Mouse (Mus musculus) ES-Bruce4 (cell line): ENCODE results near the gene Cfap58.

ENCODE experiments used
- CTCF ChIP-seq: IDR thresholded peaks from one replicate; pipeline ENCODE4 v1.8.1; 2011; ENCODE audit warnings: low read depth, low read length
- EP300 ChIP-seq: IDR thresholded peaks from 2 replicates; pipeline ENCODE4 v1.6.1; 2011; ENCODE audit warnings: low read depth, low read length; ENCODE audit not compliant: insufficient read depth
- POLR2A ChIP-seq: IDR thresholded peaks from one replicate; pipeline ENCODE4 v1.8.1; 2011; ENCODE audit warnings: low read length; ENCODE audit not compliant: insufficient read depth

DNA sequence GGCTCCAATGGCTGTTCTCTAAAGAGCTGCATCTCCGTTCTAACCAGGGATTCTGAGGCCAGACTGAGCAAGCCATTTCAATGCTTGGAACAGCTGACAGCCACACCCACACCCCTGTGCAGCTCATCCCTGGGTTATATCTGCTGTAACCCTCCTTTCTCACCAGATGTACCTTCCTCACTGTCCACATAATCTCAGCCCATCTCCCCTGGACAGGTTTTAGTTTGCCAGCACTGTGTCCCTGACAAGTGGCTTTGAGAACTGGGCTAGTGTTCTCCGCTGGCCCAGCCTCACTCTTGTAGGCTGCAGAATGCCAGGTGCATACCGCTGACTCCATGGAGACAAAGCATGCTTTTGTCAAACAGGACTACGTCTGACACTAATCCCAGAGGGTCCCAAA lies 20.1 kb upstream of the Cfap58 start:
- TF ChIP-seq CTCF (no peak), EP300 (no peak), POLR2A (no peak)
